Mouse (Mus musculus): Measurements from ENCODE around the gene Cd164.

Cd164 gene

DNA sequence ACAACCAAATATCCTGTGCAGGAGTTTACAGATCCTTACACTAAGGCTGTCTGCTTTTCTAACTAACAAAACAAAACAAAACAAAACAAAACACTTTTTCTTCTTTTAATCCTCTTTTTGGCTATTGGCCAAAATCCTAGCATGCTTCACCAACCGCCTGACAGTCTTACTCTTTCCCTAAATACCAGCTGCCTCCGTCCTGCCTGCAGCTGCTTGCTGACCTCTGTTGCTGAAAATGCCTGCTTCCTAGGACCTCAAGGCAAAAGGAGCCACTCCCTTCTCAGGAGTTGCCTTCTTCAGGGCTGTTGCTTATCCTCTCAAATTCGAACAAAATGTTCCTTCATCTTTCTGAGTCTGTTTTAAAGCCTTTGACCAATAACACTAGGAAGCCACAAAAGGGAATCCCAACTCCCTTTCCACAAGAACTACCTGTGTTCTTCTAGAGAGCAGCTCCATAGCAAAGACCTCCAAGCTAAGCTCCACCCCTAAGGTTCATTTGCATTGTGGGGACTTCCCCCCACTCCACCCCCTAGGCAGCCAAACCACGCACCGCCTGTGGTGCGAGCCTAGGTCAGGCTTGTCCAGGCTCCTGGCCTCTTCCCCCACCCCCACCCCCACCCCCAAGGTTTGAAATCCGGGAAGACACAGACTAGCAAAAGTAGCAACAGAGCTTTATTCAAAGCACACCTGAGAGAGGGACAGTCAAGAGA lies 25.4 kb downstream of the Cd164 start:
- CTCF ChIA-PET = no interaction called here

DNA sequence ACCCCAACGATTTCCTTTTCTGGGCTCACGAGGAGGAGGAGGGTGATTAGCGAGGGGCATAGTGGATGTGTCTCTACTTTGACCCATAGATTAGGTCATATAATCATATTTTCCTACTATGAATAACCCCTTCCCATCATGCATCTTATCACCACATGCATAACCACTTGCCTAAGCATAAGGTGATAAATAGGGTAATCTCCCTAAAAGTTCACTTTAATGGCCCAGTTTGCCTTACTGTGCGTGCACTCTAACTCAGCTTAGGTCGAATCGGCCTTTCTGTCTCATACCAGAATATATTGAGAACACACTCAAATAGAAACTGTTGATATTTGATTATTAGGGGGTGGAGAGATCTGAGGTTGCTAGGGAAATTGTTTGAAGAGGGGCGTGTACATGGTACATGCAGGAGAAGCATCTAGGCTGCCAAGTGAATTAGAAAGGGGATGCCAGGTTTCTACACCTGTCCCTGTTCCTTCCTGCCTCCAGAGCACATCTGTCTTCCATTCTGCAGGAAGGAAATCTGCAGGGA lies 26.1 kb downstream of the Cd164 start:
- CTCF ChIA-PET = no interaction called here

GRCm38 (mm10) chr10:41546396-41547165 lies 27.4 kb downstream of the Cd164 start:
- CTCF ChIA-PET = no interaction called here

DNA sequence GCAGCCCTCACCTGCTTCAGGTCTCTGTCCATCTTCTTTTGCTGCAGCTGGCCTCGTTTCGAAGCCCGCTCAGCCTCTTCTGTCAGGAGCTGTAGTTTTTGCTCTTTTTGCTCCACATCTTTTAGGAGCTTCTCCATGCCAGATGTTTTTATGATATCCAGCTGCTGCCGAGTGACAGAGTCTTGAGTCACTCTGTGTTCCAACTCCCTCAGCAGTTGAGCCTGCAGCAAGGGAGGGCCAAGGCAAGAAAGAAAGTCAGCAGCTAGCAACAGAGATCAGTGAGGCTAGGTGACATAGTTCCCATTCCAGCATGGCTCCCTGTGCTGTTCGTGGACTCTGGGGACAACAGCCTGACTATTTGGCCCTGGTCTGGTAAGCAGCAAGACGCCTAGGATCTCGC lies 31.5 kb downstream of the Cd164 start:
- CTCF ChIA-PET = no interaction called here

- CTCF ChIA-PET = interaction anchor here (0.6 kb wide), 1 partner anchor 1335 kb away, joined by 4 read pairs; no protein-coding TSS in a partner anchor
These were observed 33.1 kb downstream of the Cd164 start for GRCm38 (mm10) chr10:41552319-41552718.

DNA sequence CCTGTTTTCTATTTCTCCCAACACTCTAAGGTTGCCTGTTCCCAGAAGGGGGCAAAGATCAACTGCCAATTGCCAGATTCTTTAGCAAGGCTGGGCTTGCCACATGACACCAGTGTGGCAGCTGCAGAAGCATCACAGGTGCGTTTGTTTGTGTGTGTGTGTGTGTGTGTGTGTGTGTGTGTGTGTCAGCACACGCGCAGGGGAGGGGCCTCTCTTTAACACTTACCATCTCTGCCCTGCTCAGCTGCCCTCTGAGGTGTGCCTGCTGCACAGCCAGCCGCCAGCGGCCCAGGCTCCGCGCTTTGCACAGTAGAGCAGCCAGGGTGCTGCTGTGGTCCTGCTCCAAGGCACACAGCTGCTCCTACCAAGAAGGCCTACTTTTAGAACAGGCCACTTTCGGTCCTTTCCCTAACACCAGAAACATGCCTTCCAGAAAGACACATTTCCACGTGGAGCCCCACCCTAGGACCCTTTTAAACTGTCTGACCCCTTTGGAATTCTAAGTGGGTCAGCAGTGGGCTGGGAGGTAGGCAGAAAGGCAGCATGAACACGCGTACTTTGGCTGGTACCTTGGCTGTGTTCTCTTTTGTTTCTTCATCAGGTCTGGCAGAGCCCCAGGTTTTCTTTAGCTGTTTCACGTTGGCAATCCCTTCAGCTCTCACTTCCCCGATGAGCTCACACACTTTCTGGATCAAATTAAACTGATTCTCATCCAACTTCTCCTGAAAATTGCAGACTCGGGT lies 33.8 kb downstream of the Cd164 start:
- CTCF ChIA-PET = interaction anchor here (0.6 kb wide), 1 partner anchor 1335 kb away, joined by 4 read pairs; no protein-coding TSS in a partner anchor

DNA sequence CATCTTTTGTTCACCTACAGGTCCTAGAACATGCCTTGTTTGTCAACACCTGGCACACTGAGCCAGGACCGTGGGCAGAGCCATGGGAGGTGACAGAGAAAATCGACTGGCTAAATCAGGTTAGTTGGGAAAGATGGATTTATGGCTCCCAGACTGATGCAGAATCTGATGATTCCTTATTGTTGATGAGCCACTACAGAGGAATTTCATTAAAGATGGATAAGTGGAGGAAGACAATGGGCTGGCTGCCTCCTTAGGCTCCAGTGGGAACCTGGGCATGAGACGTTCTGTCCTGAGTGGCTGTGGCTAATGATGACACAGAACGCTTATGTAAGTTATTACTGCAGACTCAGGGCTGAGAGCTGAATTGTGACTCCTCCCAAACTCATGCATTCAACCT lies 34.5 kb downstream of the Cd164 start:
- CTCF ChIA-PET = no interaction called here

DNA sequence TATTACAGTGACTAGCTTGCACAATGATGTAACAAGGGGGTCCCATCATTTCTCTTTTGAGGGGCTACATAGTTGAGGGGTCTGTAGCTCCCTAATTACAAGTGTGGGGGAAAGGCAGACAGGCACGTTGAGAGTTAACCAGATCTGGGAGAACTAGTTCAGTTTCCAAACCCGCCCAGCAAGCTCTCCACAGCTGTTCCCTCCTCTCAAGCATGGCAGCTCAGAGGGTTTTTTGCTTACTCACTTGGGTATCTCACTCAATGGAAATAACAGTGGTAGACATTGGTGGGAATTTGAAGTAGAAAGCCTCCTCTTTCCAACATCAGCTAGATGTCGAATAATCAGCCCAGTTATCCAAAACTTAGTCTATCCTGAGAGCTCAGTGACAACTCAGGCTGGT lies 35.9 kb downstream of the Cd164 start:
- CTCF ChIA-PET = no interaction called here

DNA sequence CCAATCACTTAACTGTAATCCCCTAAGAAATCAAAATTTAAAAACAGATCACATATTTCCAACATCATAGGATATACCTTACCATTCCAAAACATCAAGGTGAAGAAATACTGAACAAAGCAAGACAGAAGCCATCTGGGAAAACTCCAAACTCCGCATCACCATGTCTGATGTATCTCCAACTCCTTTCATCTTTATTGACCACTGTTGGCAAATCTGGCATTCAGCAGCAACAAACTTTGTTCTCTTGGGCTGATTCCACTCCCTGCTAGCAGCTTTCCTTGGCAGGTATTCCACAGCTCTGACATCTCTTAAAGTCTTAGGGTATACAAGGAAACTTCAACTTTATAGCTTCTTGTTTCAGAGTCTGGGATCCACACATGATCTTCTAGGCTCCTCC lies 39.2 kb downstream of the Cd164 start:
- CTCF ChIA-PET = no interaction called here

GRCm38 (mm10) chr10:41561701-41562395 lies 42.6 kb downstream of the Cd164 start:
- CTCF ChIA-PET = no interaction called here

DNA sequence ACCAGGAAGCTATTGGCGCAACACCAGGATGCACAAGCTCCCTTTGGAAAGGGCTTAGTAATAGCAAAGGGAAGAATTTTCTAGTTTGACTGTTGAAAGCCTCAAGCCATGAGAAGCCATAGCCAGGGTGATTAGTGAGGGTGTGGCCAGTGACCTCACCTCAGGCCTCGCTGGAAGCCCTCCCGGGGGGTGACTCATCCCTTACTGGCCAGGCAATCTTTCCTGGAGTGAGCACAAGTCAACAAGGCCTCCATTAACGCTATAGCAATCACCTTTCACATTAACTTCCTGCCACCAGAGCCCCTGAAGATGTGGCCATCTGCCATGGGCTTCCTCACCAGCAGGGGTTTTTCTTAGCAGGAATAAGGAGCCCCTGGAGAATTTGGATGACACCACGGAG lies 45.9 kb downstream of the Cd164 start:
- CTCF ChIA-PET = no interaction called here

- CTCF ChIA-PET = no interaction called here
These were observed 49.1 kb downstream of the Cd164 start for GRCm38 (mm10) chr10:41568306-41568705.

DNA sequence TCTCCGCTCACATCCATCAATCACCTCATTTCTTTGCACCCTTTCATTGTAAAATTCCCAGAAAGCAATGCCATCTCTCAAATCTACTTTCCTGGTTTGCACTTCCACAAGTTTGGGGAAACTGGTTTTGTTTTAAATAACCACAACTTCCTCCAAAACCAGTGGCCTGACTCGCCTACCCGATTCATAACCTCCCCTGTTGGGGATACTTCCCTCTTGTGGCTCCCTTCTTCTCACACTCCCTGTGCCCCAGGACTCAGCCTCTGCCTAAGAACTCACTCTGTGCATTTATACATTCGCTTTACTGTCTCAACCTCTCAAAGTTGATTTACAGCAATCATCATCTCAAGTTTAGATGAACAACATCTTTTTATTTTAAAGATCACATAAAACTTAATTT lies 51.9 kb downstream of the Cd164 start:
- CTCF ChIA-PET = no interaction called here

DNA sequence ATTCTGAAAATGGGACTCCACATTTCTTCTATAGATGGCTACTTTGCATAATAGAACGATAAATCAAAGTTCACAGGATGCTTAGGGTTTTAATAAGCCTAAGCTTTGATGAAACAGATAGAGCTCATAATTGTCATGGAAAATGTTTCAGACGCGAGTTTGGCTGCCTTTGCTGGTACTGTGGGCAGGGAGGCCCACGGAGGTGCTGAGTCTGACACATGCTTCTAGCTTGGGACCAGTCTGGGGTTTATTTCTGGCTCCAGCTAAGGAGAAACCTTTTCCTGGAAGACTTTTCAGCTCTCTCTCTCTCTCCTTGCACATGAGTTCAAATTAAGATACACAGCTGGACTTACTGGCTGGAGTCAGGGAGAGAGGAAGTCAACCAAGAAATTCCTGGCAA lies 53.1 kb downstream of the Cd164 start:
- CTCF ChIA-PET = no interaction called here

- CTCF ChIA-PET = no interaction called here
These were observed 54.0 kb downstream of the Cd164 start for GRCm38 (mm10) chr10:41573190-41573589.

GRCm38 (mm10) chr10:41575451-41576327 lies 56.5 kb downstream of the Cd164 start:
- CTCF ChIA-PET = no interaction called here

- CTCF ChIA-PET = interaction anchor here (0.5 kb wide), 1 partner anchor 46 kb away, joined by 3 read pairs; no protein-coding TSS in a partner anchor
These were observed 57.2 kb downstream of the Cd164 start for GRCm38 (mm10) chr10:41576328-41576833.

GRCm38 (mm10) chr10:41578541-41578940 lies 59.3 kb downstream of the Cd164 start:
- CTCF ChIA-PET = no interaction called here

DNA sequence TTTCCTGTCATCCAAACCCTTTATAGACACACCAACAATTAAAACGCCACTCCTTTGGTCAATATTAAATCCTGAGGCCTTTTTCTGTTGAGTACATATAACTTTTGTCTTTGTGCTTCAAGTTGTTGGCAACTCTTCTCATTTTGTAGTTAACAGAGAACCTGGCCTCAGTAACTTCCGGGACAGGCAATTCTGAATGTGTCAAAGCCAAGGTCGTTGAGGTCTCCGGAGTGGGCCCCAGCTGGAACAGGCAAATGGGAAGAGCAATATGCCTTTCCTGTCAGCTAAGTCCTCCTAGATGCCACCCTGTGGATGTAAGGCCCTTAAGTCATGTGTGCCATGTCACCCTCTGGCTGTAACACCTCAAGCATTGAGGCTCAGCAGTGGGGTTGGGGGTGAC lies 61.2 kb downstream of the Cd164 start:
- CTCF ChIA-PET = no interaction called here
